Mouse (Mus musculus) forelimb bud, embryonic 11.5 days (tissue): ENCODE measurements at regions not wholly inside any gene's neighbourhood (a gene's known extent, or its start where the extent isn't known, plus 50 kb on each side); places are given as distances from the start of the nearest gene placed in this dataset.
A peak's percentile ranks its signal among the peaks of the same experiment; 100 is the strongest.

Experiments used
- DNase-seq: peaks from one replicate; pipeline ENCODE4 v3.0.0-alpha.2; 2012; ENCODE audit warnings: low read depth, low spot score

- DNase-seq, result no peak
Measured at GRCm38 (mm10) chr13:91370021-91370420, 90.1 kb upstream of the Ssbp2 start.

- DNase-seq, result no peak
Measured at GRCm38 (mm10) chr13:91370441-91370840, 89.6 kb upstream of the Ssbp2 start.

- DNase-seq, result peak; percentile 96
Measured at GRCm38 (mm10) chr13:91370886-91371595, 89.0 kb upstream of the Ssbp2 start.

GRCm38 (mm10) chr13:91371596-91371987, 88.5 kb upstream of the Ssbp2 start:
- no peak for DNase-seq

GRCm38 (mm10) chr13:91372130-91372875, 87.8 kb upstream of the Ssbp2 start:
- no peak for DNase-seq

- peak; percentile 76 for DNase-seq
Measured at GRCm38 (mm10) chr13:91374141-91374540, 85.9 kb upstream of the Ssbp2 start.

- DNase-seq, result no peak
Measured at GRCm38 (mm10) chr13:91376556-91376955, 83.5 kb upstream of the Ssbp2 start.

- DNase-seq, result no peak
Measured at GRCm38 (mm10) chr13:91377428-91377827, 82.7 kb upstream of the Ssbp2 start.

GRCm38 (mm10) chr13:91377972-91378371, 82.1 kb upstream of the Ssbp2 start:
- no peak for DNase-seq

GRCm38 (mm10) chr13:91385393-91385792, 74.7 kb upstream of the Ssbp2 start:
- DNase-seq, result no peak

- DNase-seq, result no peak
Measured at GRCm38 (mm10) chr13:91387913-91388312, 72.2 kb upstream of the Ssbp2 start.

GRCm38 (mm10) chr13:91403632-91404031, 56.5 kb upstream of the Ssbp2 start:
- no peak for DNase-seq

- DNase-seq, result no peak
Measured at GRCm38 (mm10) chr13:91405027-91405426, 55.1 kb upstream of the Ssbp2 start.

GRCm38 (mm10) chr13:91410116-91410515, 50.0 kb upstream of the Ssbp2 start:
- no peak for DNase-seq
